Mouse (Mus musculus): ENCODE data around the gene Adamts5. TPM values are rescaled to one million over a fixed set of nuclear protein-coding genes. Genes with fewer than 3 reads are reported as not detected.

Adamts5 gene
- polyA plus RNA-seq, 1 experiment from 2014 or later: 0.59 TPM

GRCm38 (mm10) chr16:85864691-85865389 lies 36.8 kb downstream of the Adamts5 start:
- ATAC-seq (no peak), DNase-seq (no peak)
- H3K36me3 ChIP-seq (replicated peaks; ENCODE audit: insufficient read depth, low read length): no peaks in the 10 kb centered on the region
- WGBS (ENCODE audit: insufficient replicate concordance): 59% methylated on average over 4 of the region's 4 CpGs
- no peaks in the 10 kb centered on the region for H3K9me3 ChIP-seq (ENCODE audit: low read length)
- no peaks in the 10 kb centered on the region for H3K4me1 ChIP-seq (ENCODE audit: insufficient read depth)
- no peaks in the 10 kb centered on the region for H3K27me3 ChIP-seq (ENCODE audit: insufficient read depth, low read length)
- no peak overlapping the region for H3K27ac ChIP-seq (ENCODE audit: low read depth)
- no peak overlapping the region for H3K4me3 ChIP-seq (ENCODE audit: low read depth, low read length)
- TF ChIP-seq CTCF (IDR thresholded peaks at IDR 0.05; ENCODE audit: low read depth): no peak
- TF ChIP-seq EP300 (IDR thresholded peaks at IDR 0.05; ENCODE audit: low read depth): no peak
- no peak overlapping the region for H3K4me2 ChIP-seq (ENCODE audit: low read depth, low read length)
- no peak overlapping the region for H3K9ac ChIP-seq (replicated peaks)

GRCm38 (mm10) chr16:85854505-85854904 lies 47.1 kb downstream of the Adamts5 start:
- H3K9ac ChIP-seq (replicated peaks): no peak overlapping the region
- ATAC-seq (no peak), DNase-seq (no peak)
- H3K36me3 ChIP-seq (replicated peaks; ENCODE audit: insufficient read depth, low read length): no peaks in the 10 kb centered on the region
- no peak overlapping the region for H3K27ac ChIP-seq (ENCODE audit: low read depth)
- TF ChIP-seq EP300 (IDR thresholded peaks at IDR 0.05; ENCODE audit: low read depth) (no peak), CTCF (IDR thresholded peaks at IDR 0.05; ENCODE audit: low read depth) (no peak)
- no peak overlapping the region for H3K4me2 ChIP-seq (ENCODE audit: low read depth, low read length)
- H3K27me3 ChIP-seq (ENCODE audit: insufficient read depth, low read length): no peaks in the 10 kb centered on the region
- H3K9me3 ChIP-seq (ENCODE audit: low read length): no peaks in the 10 kb centered on the region
- H3K4me1 ChIP-seq (ENCODE audit: insufficient read depth): no peaks in the 10 kb centered on the region
- H3K4me3 ChIP-seq (ENCODE audit: low read depth, low read length): no peak overlapping the region
- WGBS (ENCODE audit: insufficient replicate concordance): 64% methylated on average over 5 of the region's 5 CpGs

- Histone ChIP-seq H3K4me3 (ENCODE audit: low read depth, low read length) (no peak overlapping the region), H3K9ac (replicated peaks) (no peak overlapping the region), H3K9me3 (ENCODE audit: low read length) (no peaks in the 10 kb centered on the region), H3K36me3 (replicated peaks; ENCODE audit: insufficient read depth, low read length) (no peaks in the 10 kb centered on the region), H3K27me3 (ENCODE audit: insufficient read depth, low read length) (no peaks in the 10 kb centered on the region), H3K4me2 (ENCODE audit: low read depth, low read length) (no peak overlapping the region), H3K27ac (ENCODE audit: low read depth) (no peak overlapping the region), H3K4me1 (ENCODE audit: insufficient read depth) (no peaks in the 10 kb centered on the region)
- no peak for ATAC-seq
- DNase-seq: no peak
- 55% methylated on average over 3 of the region's 3 CpGs for WGBS (ENCODE audit: insufficient replicate concordance)
- TF ChIP-seq CTCF (IDR thresholded peaks at IDR 0.05; ENCODE audit: low read depth) (no peak), EP300 (IDR thresholded peaks at IDR 0.05; ENCODE audit: low read depth) (no peak)
Measured at GRCm38 (mm10) chr16:85827066-85827465, 74.6 kb downstream of the Adamts5 start.

GRCm38 (mm10) chr16:85822330-85822916 lies 79.2 kb downstream of the Adamts5 start:
- no peaks in the 10 kb centered on the region for H3K36me3 ChIP-seq (replicated peaks; ENCODE audit: insufficient read depth, low read length)
- H3K9me3 ChIP-seq (ENCODE audit: low read length): no peaks in the 10 kb centered on the region
- no peak overlapping the region for H3K4me2 ChIP-seq (ENCODE audit: low read depth, low read length)
- no peaks in the 10 kb centered on the region for H3K27me3 ChIP-seq (ENCODE audit: insufficient read depth, low read length)
- ATAC-seq: no peak
- no peaks in the 10 kb centered on the region for H3K4me1 ChIP-seq (ENCODE audit: insufficient read depth)
- no peak overlapping the region for H3K4me3 ChIP-seq (ENCODE audit: low read depth, low read length)
- no peak overlapping the region for H3K9ac ChIP-seq (replicated peaks)
- 63% methylated on average over 5 of the region's 5 CpGs for WGBS (ENCODE audit: insufficient replicate concordance)
- no peak for DNase-seq
- no peak for TF ChIP-seq EP300 (IDR thresholded peaks at IDR 0.05; ENCODE audit: low read depth)
- TF ChIP-seq CTCF (IDR thresholded peaks at IDR 0.05; ENCODE audit: low read depth): no peak
- no peak overlapping the region for H3K27ac ChIP-seq (ENCODE audit: low read depth)

GRCm38 (mm10) chr16:85819808-85820458 lies 81.7 kb downstream of the Adamts5 start:
- no peak for TF ChIP-seq EP300 (IDR thresholded peaks at IDR 0.05; ENCODE audit: low read depth)
- TF ChIP-seq CTCF (IDR thresholded peaks at IDR 0.05; ENCODE audit: low read depth): peak; percentile 23; the same call in 1 of the 2 replicates
- Histone ChIP-seq H3K27me3 (ENCODE audit: insufficient read depth, low read length) (no peaks in the 10 kb centered on the region), H3K4me2 (ENCODE audit: low read depth, low read length) (no peak overlapping the region), H3K36me3 (replicated peaks; ENCODE audit: insufficient read depth, low read length) (no peaks in the 10 kb centered on the region), H3K27ac (ENCODE audit: low read depth) (no peak overlapping the region), H3K9me3 (ENCODE audit: low read length) (no peaks in the 10 kb centered on the region), H3K4me3 (ENCODE audit: low read depth, low read length) (no peak overlapping the region), H3K4me1 (ENCODE audit: insufficient read depth) (no peaks in the 10 kb centered on the region), H3K9ac (replicated peaks) (no peak overlapping the region)
- ATAC-seq: no peak
- DNase-seq: no peak
- WGBS (ENCODE audit: insufficient replicate concordance): 39% methylated on average over 5 of the region's 5 CpGs

- H3K36me3 ChIP-seq (replicated peaks; ENCODE audit: insufficient read depth, low read length): no peaks in the 10 kb centered on the region
- H3K9ac ChIP-seq (replicated peaks): no peak overlapping the region
- DNase-seq: no peak
- no peak for ATAC-seq
- no peaks in the 10 kb centered on the region for H3K27me3 ChIP-seq (ENCODE audit: insufficient read depth, low read length)
- TF ChIP-seq CTCF (IDR thresholded peaks at IDR 0.05; ENCODE audit: low read depth): no peak
- no peak for TF ChIP-seq EP300 (IDR thresholded peaks at IDR 0.05; ENCODE audit: low read depth)
- H3K4me2 ChIP-seq (ENCODE audit: low read depth, low read length): no peak overlapping the region
- no peak overlapping the region for H3K4me3 ChIP-seq (ENCODE audit: low read depth, low read length)
- no peak overlapping the region for H3K27ac ChIP-seq (ENCODE audit: low read depth)
- H3K9me3 ChIP-seq (ENCODE audit: low read length): no peaks in the 10 kb centered on the region
- no peaks in the 10 kb centered on the region for H3K4me1 ChIP-seq (ENCODE audit: insufficient read depth)
- WGBS (ENCODE audit: insufficient replicate concordance): 64% methylated on average over 2 of the region's 2 CpGs
Measured at GRCm38 (mm10) chr16:85814116-85814515, 87.5 kb downstream of the Adamts5 start.

Data from liver, postnatal 0 days (tissue).